Mouse (Mus musculus) embryonic facial prominence, embryonic 13.5 days (tissue): ENCODE data around the gene Cc2d1b. TPM values are rescaled to one million over a fixed set of nuclear protein-coding genes. Genes with fewer than 3 reads are reported as not detected.

Source experiments
- ATAC-seq: fragments of 200-750 bp; cut with Nextera tagmentation; 2 replicates; pipeline ENCODE4 v1.8.0; 2017; ENCODE audit warnings: low read depth; ENCODE audit not compliant: insufficient number of reproducible peaks, insufficient read depth, low FRiP score, low TSS enrichment
- H3K27ac ChIP-seq: fragments of 300-500 bp; sonication (generic); 2 replicates; pipeline ENCODE4 v1.5.1; 2015; ENCODE audit warnings: moderate library complexity, mild to moderate bottlenecking, inconsistent platforms
- H3K27me3 ChIP-seq: fragments of 300-500 bp; sonication (generic); 2 replicates; pipeline ENCODE4 v1.6.1; 2015; ENCODE audit warnings: mild to moderate bottlenecking, inconsistent platforms
- H3K36me3 ChIP-seq: fragments of 300-500 bp; sonication (generic); 2 replicates; pipeline ENCODE4 v1.6.1; 2015; ENCODE audit warnings: mild to moderate bottlenecking, inconsistent platforms
- H3K4me1 ChIP-seq: fragments of 300-500 bp; sonication (generic); 2 replicates; pipeline ENCODE4 v1.6.1; 2015; ENCODE audit warnings: inconsistent platforms
- H3K4me2 ChIP-seq: fragments of 300-500 bp; sonication (generic); 2 replicates; pipeline ENCODE4 v1.6.1; 2015; ENCODE audit warnings: moderate library complexity, mild to moderate bottlenecking, inconsistent platforms
- H3K4me3 ChIP-seq: fragments of 300-500 bp; sonication (generic); 2 replicates; pipeline ENCODE4 v1.5.1; 2015; ENCODE audit warnings: mild to moderate bottlenecking, inconsistent platforms
- H3K9ac ChIP-seq: fragments of 300-500 bp; sonication (generic); 2 replicates; pipeline ENCODE4 v1.6.1; 2015; ENCODE audit warnings: mild to moderate bottlenecking, inconsistent platforms
- H3K9me3 ChIP-seq: fragments of 300-500 bp; sonication (generic); 2 replicates; pipeline ENCODE4 v1.6.1; 2016; ENCODE audit warnings: inconsistent platforms
- WGBS: fragments of 180-500 bp; shearing (Covaris S2); methylation state at CpG from one replicate; pipeline ENCODE4 v1.1.7; 2015; ENCODE audit warnings: mixed read lengths; 5-methylcytosine and 5-hydroxymethylcytosine counted together
- polyA plus RNA-seq: library from polyadenylated mRNA; unstranded; fragments of >200 nt; fragmentation: Nextera tagmentation; extraction: Ambion mirVana; gene quantifications from 2 replicates; pipeline ENCODE4 v1.2.1, GENCODE M21; 2015

The Cc2d1b gene
- 34.5 and 37.2 TPM in 2 replicates for polyA plus RNA-seq

DNA sequence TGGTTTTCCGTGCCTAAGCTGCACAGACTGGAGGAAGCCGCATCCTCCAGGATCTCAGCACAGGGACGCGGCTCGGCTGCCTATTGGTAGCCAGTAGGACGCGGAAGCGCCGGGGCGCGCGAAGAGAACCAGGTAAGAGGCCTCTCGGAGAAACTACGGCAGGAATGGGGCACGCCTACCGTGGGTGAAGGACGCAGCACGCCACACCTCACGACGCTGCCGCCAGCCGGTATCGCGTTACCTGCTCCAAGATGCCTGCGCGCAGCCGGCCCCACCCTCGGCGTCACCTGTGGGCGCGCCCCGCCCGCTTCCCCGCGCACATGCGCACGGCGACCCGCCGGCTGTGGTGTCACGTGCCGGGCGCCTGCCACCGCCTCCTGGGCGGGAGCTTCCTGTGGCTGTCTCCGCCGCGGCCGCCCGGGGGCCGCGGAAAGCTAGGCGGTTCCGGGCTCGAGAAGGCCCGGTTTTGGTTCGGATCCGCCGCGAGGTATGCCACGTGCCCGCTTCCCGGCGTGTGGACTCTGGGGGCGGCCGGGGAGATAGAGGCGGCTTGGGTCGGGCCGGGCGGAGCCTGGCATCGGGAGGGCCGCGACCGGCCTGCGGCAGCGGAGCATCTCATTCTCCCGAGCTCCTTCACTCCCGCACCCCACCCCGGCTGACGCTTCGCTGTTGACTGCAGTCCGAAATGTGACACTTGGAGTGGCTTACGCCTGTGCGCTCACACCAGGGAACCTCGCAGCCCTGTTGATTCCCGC lies at the start of gene Cc2d1b:
Gene Cc2d1b (plus strand): TSS at position 354 of the 755 bp plus-strand sequence.
- ATAC-seq, result peak; percentile 93
- H3K27me3 ChIP-seq, result no peaks in the 10 kb centered on the region
- H3K4me3 ChIP-seq, result peak within 1 kb of the TSS; percentile 71
- under 1% methylated on average over 86 of the region's 86 CpGs for WGBS
- H3K9ac ChIP-seq, result peak within 1 kb of the TSS; percentile 88
- no peaks in the 10 kb centered on the region for H3K9me3 ChIP-seq
- peaks cover 16% of the 10 kb centered on the region for H3K4me1 ChIP-seq
- H3K4me2 ChIP-seq, result peak within 1 kb of the TSS; percentile 76
- peak within 1 kb of the TSS; percentile 95 for H3K27ac ChIP-seq
- H3K36me3 ChIP-seq, result peaks cover 16% of the 10 kb centered on the region

DNA sequence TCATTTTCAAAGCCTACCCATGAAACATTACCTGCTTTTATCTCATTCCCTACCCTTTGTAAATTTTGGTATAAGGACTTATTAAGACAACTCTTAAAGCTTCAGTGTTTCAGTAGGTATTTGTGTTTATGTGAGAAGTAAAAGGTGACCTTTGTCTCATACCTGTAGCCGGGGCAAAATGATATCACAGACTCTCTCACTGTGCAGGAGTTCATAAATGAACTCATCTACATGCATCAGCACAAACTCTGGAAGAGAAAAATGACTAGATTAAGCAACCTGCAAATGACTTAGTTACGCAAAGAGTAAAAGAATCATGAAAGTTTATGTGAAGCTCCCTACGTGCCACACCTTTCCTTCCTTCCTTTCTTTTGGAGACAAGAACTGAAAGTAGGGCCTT lies 47.1 kb upstream of the Cc2d1b start:
- H3K36me3 ChIP-seq, result peaks cover 57% of the 10 kb centered on the region
- H3K4me1 ChIP-seq, result peaks cover 6% of the 10 kb centered on the region
- no peaks in the 10 kb centered on the region for H3K9me3 ChIP-seq
- WGBS, result 98% methylated on average over 3 of the region's 3 CpGs
- no peak overlapping the region for H3K9ac ChIP-seq
- H3K27me3 ChIP-seq, result no peaks in the 10 kb centered on the region
- no peak for ATAC-seq
- H3K4me2 ChIP-seq, result no peak overlapping the region
- H3K27ac ChIP-seq, result no peak overlapping the region
- H3K4me3 ChIP-seq, result no peak overlapping the region

DNA sequence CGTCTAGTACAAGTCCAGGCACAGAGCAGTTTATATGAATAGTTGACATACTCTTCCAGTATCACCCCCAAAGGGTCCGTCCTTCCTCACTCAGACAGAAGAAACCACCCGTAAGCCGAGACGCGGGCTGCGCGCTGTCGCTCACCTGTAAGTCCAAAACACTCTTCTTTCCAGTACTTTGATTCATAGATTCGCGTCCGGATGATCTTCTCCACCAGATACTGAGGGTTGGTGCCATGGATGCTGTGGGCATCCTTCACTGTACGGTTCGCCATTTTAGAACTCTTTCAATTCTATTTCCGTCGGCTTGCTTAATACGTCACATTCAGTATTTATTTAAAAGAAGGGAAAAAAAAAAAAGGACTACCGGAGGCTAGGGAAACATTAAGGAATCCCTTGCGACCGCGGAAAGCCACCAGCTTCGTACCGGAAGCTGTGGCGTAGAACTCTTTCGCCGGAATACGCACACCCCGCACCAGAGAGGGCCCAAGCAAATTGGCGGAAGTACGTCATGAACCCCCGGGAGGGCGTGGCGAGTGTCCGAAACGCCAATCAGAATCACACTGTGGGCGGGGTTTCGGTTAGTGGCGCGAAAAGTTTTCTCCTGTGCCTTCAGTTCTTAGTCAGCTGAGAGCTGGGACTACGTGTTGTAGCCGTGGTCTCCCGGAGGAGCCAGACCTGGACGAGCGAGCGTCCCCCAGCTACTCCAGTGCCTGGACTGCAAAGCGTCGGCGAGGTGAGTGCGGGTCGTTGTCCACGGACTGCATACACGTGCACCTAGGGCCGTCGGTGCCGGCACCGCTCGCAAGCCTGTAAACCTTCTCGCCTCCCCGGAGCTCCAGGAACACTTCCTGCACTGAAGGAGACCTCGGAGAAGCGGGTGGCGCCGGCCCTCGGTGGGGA lies 40.6 kb upstream of the Cc2d1b start, which contains the start of the genes Prpf38a and Orc1:
Gene Prpf38a (minus strand): TSS at position 497 of the 903 bp plus-strand sequence.
Gene Orc1 (plus strand): TSS at position 584 of the 903 bp plus-strand sequence.
- peak; percentile 98 for ATAC-seq
- H3K36me3 ChIP-seq, result peaks cover 13% of the 10 kb centered on the region
- under 1% methylated on average over 64 of the region's 64 CpGs for WGBS
- H3K9me3 ChIP-seq, result no peaks in the 10 kb centered on the region
- H3K27ac ChIP-seq, result peak within 1 kb of the TSS; percentile 81
- peak within 1 kb of the TSS; percentile 82 for H3K9ac ChIP-seq
- no peaks in the 10 kb centered on the region for H3K27me3 ChIP-seq
- peaks cover 22% of the 10 kb centered on the region for H3K4me1 ChIP-seq
- peak within 1 kb of the TSS; percentile 83 for H3K4me3 ChIP-seq
- peak within 1 kb of the TSS; percentile 88 for H3K4me2 ChIP-seq

DNA sequence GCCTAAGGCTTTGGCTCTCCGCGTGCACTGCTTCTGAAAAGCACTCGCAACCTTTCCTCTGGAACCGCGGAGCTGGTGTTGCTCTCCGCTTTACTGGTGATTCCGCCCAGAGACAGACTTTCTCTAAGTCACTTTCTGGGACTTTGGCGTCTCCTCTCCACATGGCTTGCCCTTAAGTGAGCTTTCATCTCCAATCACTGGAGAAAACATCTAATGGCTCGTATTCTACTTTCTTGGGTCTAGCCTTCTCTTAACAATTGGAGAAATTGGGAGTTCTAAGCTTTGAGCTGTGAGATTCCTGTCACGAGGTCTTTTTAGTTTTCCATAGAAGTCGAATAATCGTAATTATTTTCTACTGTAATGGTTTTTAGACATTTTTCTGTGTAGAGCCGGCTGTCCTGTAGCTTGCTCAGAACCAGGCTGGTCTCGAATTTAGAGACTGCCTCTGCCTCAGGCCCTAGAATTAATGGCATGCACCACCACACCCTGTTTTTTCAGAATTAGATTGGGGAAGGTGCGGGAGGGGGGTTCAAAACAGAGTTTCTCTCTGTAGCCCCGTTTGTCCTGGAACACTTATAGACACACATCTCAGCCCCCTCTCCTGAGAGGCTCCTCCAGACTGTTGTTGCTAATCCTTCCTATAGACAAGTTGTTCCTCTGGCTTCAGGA lies 39.9 kb upstream of the Cc2d1b start:
- Histone ChIP-seq H3K4me2 (peak overlapping the region; percentile 88), H3K4me3 (peak overlapping the region; percentile 83), H3K36me3 (peaks cover 7% of the 10 kb centered on the region), H3K9ac (peak overlapping the region; percentile 82), H3K27me3 (no peaks in the 10 kb centered on the region), H3K4me1 (peaks cover 22% of the 10 kb centered on the region), H3K27ac (peak overlapping the region; percentile 81), H3K9me3 (no peaks in the 10 kb centered on the region)
- WGBS, result 1% methylated on average over 16 of the region's 16 CpGs
- no peak for ATAC-seq

DNA sequence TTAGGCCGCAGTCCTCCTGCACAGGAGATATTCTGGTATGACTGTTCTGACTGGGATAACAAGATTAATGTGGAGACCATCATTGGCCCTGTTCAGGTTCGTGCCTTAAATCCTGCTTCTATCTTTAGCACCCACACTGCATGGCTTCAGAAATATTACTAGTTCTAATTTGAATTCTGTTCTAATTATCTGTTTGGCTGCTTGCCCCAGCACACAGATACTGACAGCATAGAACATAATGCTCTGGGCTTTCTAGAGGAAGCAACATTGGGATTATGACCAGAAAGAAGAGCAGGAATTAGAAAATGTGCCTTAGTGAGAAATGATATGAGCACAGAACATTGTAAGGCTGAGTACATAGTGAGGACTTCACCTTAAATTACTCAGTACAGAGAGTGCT lies 26.4 kb upstream of the Cc2d1b start:
- Histone ChIP-seq H3K4me2 (no peak overlapping the region), H3K4me1 (no peaks in the 10 kb centered on the region), H3K36me3 (peaks cover 13% of the 10 kb centered on the region), H3K4me3 (no peak overlapping the region), H3K27ac (no peak overlapping the region), H3K27me3 (no peaks in the 10 kb centered on the region), H3K9me3 (no peaks in the 10 kb centered on the region), H3K9ac (no peak overlapping the region)
- no peak for ATAC-seq
- WGBS, result 91% methylated on average over 2 of the region's 2 CpGs

DNA sequence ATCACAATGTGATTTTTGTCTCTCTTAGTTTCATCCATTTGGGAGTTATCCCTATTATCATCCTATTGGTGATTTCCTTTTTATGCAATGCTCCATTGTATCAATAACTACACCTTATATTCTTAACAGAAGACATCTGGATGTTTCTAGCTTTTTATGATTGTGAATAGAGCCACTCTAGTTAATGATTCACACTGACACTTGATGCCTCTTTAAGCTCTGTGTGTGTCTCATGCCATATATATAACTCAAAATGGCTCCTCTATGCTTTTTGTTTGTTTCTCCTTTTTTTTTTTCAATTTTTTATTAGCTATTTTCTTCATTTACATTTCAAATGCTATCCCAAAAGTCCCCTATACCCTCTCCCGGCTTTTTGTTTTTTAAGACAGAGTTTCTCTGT lies 24.0 kb upstream of the Cc2d1b start:
- no peak overlapping the region for H3K4me2 ChIP-seq
- H3K9ac ChIP-seq, result no peak overlapping the region
- H3K4me1 ChIP-seq, result no peaks in the 10 kb centered on the region
- WGBS, result 85% methylated on average over 1 of the region's 1 CpGs
- no peaks in the 10 kb centered on the region for H3K9me3 ChIP-seq
- no peak for ATAC-seq
- no peak overlapping the region for H3K27ac ChIP-seq
- H3K36me3 ChIP-seq, result peaks cover 27% of the 10 kb centered on the region
- H3K27me3 ChIP-seq, result no peaks in the 10 kb centered on the region
- H3K4me3 ChIP-seq, result no peak overlapping the region

DNA sequence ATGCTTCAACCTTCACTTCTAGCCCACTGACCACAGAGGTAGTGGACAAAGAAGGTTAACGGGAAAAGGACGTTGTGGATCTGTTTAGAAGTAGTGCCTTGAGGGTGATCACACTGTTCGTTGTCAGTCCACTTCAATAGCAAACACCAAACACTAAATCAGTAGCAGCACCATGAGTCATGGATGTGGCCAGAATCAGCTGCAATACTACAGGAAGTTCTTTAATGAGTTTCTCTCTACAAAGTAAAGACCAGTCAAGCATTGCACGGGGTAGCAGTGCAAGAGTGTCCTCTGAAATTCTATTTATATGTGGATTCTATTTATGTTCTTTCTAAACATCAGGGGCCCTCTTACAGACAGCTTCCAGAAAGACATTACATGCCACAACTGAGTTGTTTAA lies 21.4 kb upstream of the Cc2d1b start:
- ATAC-seq, result no peak
- no peak overlapping the region for H3K4me3 ChIP-seq
- peaks cover 41% of the 10 kb centered on the region for H3K36me3 ChIP-seq
- 85% methylated on average over 4 of the region's 4 CpGs for WGBS
- no peak overlapping the region for H3K27ac ChIP-seq
- H3K27me3 ChIP-seq, result no peaks in the 10 kb centered on the region
- no peak overlapping the region for H3K4me2 ChIP-seq
- H3K9ac ChIP-seq, result no peak overlapping the region
- H3K9me3 ChIP-seq, result no peaks in the 10 kb centered on the region
- H3K4me1 ChIP-seq, result no peaks in the 10 kb centered on the region

DNA sequence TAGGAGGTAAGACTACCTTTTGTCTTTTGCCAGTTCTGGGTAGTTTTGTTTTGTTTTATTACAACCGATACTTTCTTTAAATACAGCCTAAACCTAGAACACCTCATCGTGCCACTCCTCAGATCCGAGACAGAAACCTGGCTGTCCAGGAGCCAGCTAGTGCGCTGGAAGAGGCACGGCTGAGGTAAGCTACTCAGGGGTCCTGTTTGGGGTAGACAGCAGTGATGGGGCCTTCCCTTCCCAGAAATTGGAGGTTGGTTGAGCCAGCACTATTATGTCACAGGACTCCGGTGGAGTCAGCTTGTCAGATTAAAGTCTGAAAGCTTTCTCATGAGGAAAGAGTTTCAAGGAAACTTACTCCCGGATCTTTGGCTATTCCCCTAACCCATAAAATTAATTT lies 17.9 kb upstream of the Cc2d1b start:
- Histone ChIP-seq H3K9ac (no peak overlapping the region), H3K27ac (no peak overlapping the region), H3K4me3 (no peak overlapping the region), H3K9me3 (no peaks in the 10 kb centered on the region), H3K4me1 (no peaks in the 10 kb centered on the region), H3K27me3 (no peaks in the 10 kb centered on the region), H3K4me2 (no peak overlapping the region), H3K36me3 (peaks cover 75% of the 10 kb centered on the region)
- 94% methylated on average over 7 of the region's 7 CpGs for WGBS
- no peak for ATAC-seq

DNA sequence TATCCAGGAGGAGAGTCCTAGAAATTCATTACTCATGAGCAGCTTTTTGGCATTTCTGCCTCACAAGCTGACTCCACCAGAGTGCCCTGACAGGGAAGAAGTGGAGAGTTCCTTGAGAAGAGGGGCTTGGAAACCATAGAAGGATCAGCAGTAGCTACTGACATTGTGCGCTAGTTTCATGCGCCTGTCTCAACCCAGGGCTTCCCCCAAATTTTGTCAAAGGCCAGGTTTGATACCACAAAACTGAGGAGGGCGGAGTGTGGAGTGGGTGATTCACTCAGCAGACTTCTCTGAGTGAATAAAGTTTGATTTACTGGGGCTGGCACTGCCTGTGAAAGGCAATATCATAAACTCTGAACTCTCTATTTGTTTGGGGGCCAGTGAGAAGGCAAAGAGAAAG lies 11.1 kb upstream of the Cc2d1b start:
- Histone ChIP-seq H3K9ac (no peak overlapping the region), H3K36me3 (peaks cover 40% of the 10 kb centered on the region), H3K9me3 (no peaks in the 10 kb centered on the region), H3K27me3 (no peaks in the 10 kb centered on the region), H3K27ac (no peak overlapping the region), H3K4me2 (no peak overlapping the region), H3K4me3 (no peak overlapping the region), H3K4me1 (no peaks in the 10 kb centered on the region)
- 91% methylated on average over 3 of the region's 3 CpGs for WGBS
- no peak for ATAC-seq

DNA sequence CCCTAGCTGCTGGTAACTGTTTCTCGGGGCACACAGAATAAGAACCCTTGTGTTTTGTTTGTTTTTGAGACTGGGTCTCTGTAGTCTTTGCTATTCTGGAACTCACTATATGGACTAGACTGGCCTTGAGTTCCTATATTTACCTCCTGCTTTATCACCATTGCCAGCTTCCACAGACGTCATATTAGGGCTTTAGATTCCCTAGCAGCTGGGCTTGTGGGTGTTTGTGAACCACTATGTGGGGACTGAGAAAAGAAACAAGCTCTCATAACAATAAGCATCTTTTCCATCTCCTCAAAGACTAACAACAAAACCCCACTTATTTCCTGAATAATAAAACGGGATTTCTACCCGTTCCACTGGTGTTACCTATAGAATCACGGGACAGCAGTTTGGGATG lies 8.8 kb upstream of the Cc2d1b start:
- no peak overlapping the region for H3K9ac ChIP-seq
- no peak overlapping the region for H3K27ac ChIP-seq
- H3K9me3 ChIP-seq, result no peaks in the 10 kb centered on the region
- peaks cover 21% of the 10 kb centered on the region for H3K36me3 ChIP-seq
- ATAC-seq, result no peak
- no peak overlapping the region for H3K4me2 ChIP-seq
- H3K4me3 ChIP-seq, result no peak overlapping the region
- WGBS, result 88% methylated on average over 5 of the region's 5 CpGs
- no peaks in the 10 kb centered on the region for H3K27me3 ChIP-seq
- H3K4me1 ChIP-seq, result no peaks in the 10 kb centered on the region

DNA sequence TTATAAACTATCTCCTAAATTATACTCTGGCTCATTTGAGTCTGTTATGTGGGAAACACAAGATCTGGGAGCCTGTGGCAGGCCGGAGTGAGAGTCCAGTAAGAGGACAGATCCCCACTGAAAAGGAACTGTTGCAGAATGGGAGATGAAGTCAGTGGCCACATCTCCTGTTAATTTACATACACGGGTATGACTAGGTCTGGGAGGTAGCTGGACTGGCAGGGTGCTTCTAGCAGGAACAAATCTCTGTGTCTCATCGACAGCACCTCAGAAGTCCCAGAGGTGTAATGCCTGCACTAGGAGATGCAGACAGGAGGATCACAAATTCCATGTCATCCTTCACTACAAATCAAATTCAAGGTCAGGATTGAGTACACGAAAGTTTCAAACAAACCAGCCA lies 1.2 kb upstream of the Cc2d1b start:
- Histone ChIP-seq H3K9me3 (no peaks in the 10 kb centered on the region), H3K27ac (peak overlapping the region; percentile 95; the same call in 1 of the 2 replicates), H3K4me1 (peaks cover 16% of the 10 kb centered on the region), H3K4me3 (peak overlapping the region; percentile 71), H3K27me3 (no peaks in the 10 kb centered on the region), H3K9ac (peak overlapping the region; percentile 88), H3K4me2 (peak overlapping the region; percentile 76), H3K36me3 (peaks cover 9% of the 10 kb centered on the region)
- ATAC-seq, result no peak
- 61% methylated on average over 4 of the region's 4 CpGs for WGBS
